Mouse (Mus musculus) frontal cortex, postnatal 25 days (tissue): Measurements from ENCODE around the gene Themis.

Experiments
- DNase-seq, 2 experiments: peaks; one replicate each; pipeline ENCODE4 v3.0.0; 2022; ENCODE audit warnings: low spot score in 2 of 2

Gene Themis

DNA sequence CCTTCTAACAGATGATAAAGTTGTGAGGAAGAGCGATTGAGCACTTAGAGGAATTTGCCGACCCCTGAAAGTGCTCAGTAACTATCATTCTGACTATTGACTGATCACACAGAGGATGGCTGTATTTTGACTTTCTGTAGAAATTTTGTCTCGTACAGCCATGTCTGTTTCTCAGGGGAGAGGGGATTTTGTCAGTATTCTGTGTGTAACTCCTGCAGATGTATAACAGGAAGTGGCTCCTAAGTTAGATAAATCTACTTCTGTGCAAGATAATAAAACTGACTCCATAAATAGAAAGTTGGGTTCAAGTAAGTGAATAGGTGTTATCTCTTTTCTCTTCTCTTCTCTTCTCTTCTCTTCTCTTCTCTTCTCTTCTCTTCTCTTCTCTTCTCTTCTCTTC, 137.0 kb downstream of the Themis start:
- DNase-seq: no peak

DNA sequence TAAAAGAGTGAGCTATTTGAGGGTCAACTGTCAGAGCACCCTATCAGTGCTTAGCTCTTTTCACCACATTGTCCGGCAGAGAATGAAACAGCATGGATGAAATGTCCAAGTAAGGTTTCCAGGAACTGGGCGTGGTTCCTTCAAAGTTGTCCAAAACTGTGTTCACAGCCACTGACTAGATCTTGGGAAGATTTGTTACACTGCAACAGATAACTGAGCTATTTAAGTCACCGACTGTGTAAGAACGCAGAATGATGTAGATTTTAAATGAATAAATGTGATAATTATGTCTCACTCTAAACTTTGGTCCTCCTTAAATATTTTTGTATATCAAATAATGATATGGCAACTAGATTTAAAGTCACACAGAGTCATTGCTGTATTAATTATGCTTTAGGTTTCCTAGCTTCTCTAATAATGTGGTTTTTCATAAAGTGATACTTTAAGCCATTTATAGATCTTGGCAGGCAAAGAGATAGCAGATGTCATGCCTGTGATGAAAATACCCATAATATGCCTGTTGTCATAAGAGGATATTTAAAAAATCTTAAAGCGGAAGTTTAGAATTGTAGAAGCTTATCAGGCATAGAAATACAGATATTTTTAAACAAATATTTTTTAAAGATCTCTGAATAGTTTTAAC, 143.9 kb downstream of the Themis start:
- no peak for DNase-seq

DNA sequence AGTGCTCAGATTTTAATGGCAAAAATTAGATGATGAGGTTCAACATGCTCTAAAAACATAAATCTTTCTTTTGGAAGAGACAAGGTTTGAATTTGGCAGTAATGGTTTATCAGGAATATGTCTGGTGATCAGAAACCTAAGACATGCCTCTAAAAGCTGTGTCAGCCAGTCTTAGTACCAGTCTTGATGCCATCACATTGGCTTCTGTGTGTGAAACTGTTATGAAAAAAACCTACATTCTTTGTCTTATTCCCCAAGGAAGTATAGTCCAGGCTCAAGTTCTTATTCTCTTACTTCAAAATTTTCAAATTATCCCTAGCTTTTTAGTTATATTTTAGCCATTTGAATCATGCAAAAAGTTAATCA, 144.4 kb downstream of the Themis start:
- no peak for DNase-seq

DNA sequence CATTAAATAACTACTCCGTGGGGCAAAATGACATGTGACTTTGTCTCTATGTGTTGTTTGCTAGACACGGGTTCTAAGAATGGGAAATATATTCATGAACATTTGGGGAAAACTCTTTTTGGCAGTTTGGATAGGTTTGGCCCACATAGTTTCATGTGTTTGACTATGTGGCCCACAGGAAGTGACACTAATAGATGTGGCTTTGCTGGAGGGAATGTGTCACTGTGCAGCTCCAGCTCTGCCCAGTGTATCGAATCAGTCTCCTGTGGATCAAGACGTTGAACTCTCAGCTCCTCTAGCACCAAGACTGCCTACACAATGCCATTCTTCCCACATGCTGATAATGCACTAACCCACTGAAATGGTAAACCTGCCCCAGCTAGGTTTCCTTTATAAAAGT, 148.0 kb downstream of the Themis start:
- DNase-seq: no peak

DNA sequence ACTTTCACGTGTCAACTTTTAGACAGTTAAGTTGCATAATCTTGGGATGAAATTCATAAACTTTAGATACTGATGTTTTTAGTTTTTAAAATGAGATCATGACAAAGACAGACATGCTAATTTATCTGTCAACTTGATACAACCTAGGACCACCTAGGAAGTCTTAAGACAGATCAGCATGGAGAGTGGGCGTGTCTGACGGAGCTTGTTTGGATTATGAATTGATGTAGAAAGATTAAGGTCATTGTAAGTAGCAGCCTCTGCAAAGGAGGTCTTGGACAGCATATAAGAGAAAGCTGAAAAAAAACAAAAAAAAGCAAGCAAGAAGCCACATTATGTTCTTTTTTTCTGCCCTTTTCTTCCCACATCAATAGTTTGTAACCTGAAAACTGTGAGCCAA, 154.2 kb downstream of the Themis start:
- DNase-seq: no peak

DNA sequence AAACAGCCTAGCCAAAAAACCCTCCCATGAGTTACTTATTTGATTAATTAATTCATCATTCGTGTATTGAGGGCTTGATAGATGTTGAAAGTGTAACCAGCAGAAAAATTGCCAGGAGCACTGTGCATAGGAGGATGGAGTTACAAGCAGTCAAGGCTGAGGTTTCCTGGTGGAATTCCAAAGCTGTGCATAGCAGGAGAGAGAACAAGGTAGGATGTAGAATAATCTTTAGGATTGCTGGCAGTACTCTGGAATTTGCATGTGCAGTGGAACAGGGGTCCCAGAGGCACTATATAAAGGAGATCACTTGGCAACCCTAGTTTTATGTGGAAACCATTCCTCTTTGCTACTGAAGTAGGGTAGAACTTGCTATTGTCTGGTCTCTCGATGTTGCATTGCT, 174.4 kb downstream of the Themis start:
- DNase-seq: no peak

DNA sequence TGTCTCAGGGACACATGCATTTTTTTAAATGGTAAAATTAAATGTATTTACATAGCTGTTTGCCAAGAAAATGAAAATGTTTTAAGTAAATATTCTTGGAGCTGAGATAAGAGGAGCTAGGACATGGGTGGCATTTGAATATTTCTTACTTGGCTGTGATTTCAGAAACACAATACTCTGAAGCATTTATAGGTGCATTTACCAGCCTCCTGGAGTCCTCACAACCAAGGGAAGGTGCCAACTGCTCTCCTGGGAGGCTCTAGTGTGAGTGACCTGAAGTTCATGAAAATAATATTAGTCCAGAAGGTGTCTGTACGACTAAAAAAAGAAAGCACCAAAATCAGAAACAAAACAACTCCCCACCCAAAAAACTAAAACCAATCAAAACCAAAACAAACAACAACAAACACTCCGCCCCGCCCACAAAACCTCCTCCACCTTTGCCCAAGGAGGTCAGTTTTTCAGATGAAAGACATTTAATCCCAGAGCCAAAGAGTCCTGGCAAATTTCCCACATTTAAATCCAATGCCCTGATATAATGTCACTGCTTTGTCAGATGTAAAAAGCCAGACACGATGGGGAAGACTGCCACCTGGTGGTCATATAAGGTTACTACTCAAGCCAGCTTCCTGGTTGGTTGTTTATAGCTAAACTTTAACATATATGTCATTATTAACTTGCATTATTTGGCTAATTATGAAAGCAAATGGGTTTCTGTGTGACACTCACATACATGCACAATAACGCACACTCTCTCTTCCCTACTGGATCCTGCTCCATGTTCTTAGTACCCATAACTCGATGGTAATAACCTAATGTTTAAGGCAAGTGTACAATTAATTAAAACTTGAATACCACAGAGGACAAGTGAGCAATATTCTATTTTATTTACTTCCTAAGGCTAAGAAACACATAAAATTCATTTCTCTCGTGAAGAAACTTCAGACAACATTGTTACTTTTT, 175.9 kb downstream of the Themis start:
- peak; percentile 37 to 56 for DNase-seq

DNA sequence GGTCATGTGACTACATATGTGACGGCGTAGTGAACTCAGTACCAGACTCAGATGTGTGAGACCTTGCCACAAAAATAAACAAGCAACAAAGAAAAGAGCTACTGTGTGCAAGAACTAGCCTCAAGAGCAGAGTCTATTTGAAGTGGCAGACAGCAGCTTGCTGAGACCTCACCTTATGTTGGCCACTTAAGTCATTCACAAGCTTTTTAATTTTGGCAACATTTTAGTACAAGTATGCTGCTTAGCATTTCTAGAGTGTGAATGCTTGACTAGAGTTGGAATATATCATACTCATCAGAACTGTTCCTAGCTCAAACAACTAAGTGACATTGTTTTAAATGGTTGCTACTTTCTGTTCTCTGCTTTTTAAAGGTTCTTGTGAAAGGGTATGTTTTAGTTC, 188.0 kb downstream of the Themis start:
- DNase-seq: no peak

DNA sequence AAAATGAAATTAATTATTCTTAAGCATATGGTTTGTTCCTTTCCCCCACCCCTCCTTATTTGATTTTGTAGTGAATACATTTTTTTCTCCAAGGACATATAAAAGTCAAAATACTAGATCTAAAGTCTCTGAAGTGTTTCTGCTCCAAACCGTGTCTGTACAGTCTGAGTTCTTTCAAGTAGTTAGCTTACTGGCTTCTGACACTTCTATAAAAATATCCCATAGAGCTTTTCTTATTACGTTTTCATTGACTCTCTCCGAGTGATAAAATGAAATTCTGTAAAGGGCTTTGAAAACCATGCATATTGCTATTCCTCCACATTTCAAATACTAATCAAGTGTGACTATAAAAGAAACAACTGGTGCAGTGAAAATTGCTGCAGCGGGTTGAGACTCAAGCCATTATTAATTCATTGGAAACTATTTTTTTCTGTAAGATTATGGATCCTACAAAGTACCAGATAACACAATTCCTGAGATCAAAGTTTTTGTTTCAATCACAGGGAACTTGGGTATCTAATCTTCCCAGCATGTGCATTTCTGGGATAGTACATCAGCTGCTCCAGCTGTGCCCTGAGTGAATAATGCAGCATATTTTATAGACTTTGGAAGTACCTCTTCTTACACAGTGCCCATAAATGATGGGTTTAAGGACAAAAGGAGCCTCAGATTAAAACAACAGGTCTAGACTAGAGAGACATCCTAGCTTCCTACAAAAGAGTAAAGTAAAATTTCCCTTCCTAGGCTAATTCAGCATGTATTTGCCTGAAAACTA, 202.6 kb downstream of the Themis start:
- no peak for DNase-seq

DNA sequence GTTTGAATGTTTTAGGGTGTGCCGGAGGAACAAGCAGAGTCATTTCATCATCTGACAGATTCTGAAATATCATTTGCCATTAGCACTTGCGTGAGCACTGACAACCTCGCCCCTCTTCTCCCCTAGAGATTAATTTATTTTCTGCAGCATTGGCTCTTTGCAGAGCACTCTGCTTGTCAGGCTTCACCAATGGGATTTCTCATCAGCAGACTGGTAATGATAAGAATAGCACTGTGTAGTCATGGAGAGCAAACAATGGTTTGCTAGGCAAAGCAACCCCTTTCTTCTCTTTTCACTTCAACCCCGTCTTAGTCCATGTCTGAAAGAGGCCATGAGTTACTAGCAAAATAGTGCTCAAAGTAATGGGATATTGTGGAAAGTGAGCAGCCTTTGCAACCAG, 206.4 kb downstream of the Themis start:
- DNase-seq: no peak

DNA sequence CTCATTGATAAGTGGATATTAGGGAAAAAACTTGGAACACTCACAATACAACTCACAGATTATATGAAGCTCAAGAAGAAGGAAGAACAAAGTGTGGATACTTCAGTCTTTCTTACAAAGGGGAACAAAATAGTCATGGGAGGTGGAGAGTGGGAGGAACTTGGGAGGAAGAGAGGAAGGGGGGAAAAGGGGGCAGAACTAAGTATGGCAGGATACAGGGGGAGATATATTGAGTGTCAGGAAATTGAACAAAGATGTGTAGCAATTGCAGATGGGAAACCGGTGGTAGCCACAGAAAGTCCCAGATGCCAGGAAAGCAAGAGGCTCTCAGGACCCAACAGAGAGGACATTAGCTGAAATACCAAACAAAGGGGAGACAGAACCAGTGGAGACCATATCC, 219.5 kb downstream of the Themis start:
- no peak for DNase-seq

DNA sequence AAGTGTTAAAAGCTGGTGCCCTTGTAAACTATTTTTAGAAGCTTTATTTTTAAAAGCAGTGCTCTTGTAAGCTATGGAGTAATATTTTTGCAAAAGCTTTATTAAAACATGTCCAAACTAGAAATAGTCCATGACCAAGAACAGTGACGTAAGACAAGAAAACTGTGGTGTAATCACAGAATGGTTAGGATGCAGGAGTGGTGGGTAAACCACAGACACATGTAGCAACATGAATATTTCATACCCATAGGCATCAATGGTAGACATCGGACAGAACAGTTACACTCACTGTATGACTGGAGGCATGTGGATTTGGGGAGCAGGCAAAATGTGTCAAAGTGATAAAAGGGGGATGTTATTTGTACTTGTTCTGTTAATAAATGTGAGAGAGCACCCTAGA, 222.7 kb downstream of the Themis start:
- no peak for DNase-seq

DNA sequence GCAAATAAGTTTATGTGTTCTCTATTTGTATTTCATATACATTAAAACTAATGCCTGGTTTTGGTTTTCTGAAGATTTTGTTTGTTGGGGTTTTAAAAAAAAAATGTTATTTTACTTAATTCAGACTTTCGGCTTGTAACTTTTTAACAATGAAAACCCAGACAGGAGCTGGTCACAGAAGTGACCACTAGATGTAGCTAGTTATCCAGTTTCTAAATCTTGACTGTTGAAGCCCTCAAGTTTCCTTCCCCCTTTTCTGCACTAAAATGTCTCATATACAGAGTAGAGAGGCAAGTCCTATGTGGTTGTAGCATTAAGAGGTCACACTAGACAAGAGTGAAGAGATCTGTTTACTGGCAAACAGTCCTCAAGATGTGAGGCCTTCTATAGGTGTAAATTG, 230.2 kb downstream of the Themis start:
- no peak for DNase-seq
